Mouse (Mus musculus) skeletal muscle tissue, postnatal 0 days (tissue): Measurements from ENCODE around the gene Gmppb. TPM values are rescaled to one million over a fixed set of nuclear protein-coding genes. Genes with fewer than 3 reads are reported as not detected.

Source experiments
- microRNA-seq, 2 experiments: library from miRNA; unstranded; fragments of <30 nt; microRNA quantifications; one replicate each; pipeline ENCODE4; 2016
- polyA plus RNA-seq: library from polyadenylated mRNA; unstranded; fragments of >200 nt; fragmentation: Nextera tagmentation; extraction: Ambion mirVana; gene quantifications from 2 replicates; pipeline ENCODE4 v1.2.1, GENCODE M21; 2015

Gmppb gene
- 14.2 and 16.8 TPM in 2 replicates for polyA plus RNA-seq

GRCm38 (mm10) chr9:108049016-108049455 is at the start of gene Gmppb:
Gene Gmppb, plus strand, starts transcription at chr9:108049242.

GRCm38 (mm10) chr9:108001922-108002770 is 46.9 kb upstream of the Gmppb start, which contains the start of gene Ip6k1:
Gene Ip6k1, plus strand, starts transcription at chr9:108002501.

GRCm38 (mm10) chr9:108052885-108053664 is 4.0 kb downstream of the Gmppb start, which contains the start of gene Amigo3:
Gene Amigo3, plus strand, starts transcription at chr9:108053159.

GRCm38 (mm10) chr9:108080168-108080567 is 31.1 kb downstream of the Gmppb start, which contains the start of gene Mst1:
Gene Mst1, plus strand, starts transcription at chr9:108080436.

GRCm38 (mm10) chr9:108082988-108083431 is 34.0 kb downstream of the Gmppb start, which contains the start of gene Rnf123:
Gene Rnf123, minus strand, starts transcription at chr9:108083346.

GRCm38 (mm10) chr9:108094184-108094941 is 45.3 kb downstream of the Gmppb start, which contains the start of gene Apeh:
Gene Apeh, minus strand, starts transcription at chr9:108094606.

Small RNAs within 50 kb of the gene (microRNA-seq; reads per million reads assigned to microRNA genes)
- 0 reads per million in 2 experiments for gene Mir7088

Other genes starting within 250 kb of the Gmppb start
- gene Rbm6, start 176.0 kb upstream of the Gmppb start, polyA plus RNA-seq, result 24.1 and 26.4 TPM in 2 replicates
- 5.9 and 6.6 TPM in 2 replicates for gene Mon1a, start 161.1 kb upstream of the Gmppb start, polyA plus RNA-seq
- 2.4 and 3.3 TPM in 2 replicates for gene Mst1r, start 142.4 kb upstream of the Gmppb start, polyA plus RNA-seq
- gene Actl11, start 120.8 kb upstream of the Gmppb start, polyA plus RNA-seq, result not detected in 2 replicates
- 0.43 and 0.68 TPM in 2 replicates for gene Camkv, start 113.6 kb upstream of the Gmppb start, polyA plus RNA-seq
- 3.4 and 4.0 TPM in 2 replicates for gene Traip, start 99.1 kb upstream of the Gmppb start, polyA plus RNA-seq
- gene Uba7, start 73.7 kb upstream of the Gmppb start, polyA plus RNA-seq, result 16.0 and 16.9 TPM in 2 replicates
- gene Gm20661, start 66.2 kb upstream of the Gmppb start, polyA plus RNA-seq, result 0.50 and 0.72 TPM in 2 replicates
- gene Inka1, start 63.4 kb upstream of the Gmppb start, polyA plus RNA-seq, result 31.7 and 41.4 TPM in 2 replicates
- gene Cdhr4, start 56.7 kb upstream of the Gmppb start, polyA plus RNA-seq, result 1.4 and 1.7 TPM in 2 replicates
- not detected in 2 replicates for gene Gm20662, start 52.9 kb upstream of the Gmppb start, polyA plus RNA-seq
- 23.7 and 26.7 TPM in 2 replicates for gene Ip6k1, start 46.7 kb upstream of the Gmppb start, polyA plus RNA-seq
- 0.86 and 1.2 TPM in 2 replicates for gene Amigo3, start 3.9 kb downstream of the Gmppb start, polyA plus RNA-seq
- 0.19 and 0.44 TPM in 2 replicates for gene Mst1, start 31.2 kb downstream of the Gmppb start, polyA plus RNA-seq
- gene Rnf123, start 34.1 kb downstream of the Gmppb start, polyA plus RNA-seq, result 24.1 and 31.9 TPM in 2 replicates
- gene Apeh, start 45.4 kb downstream of the Gmppb start, polyA plus RNA-seq, result 25.7 and 28.6 TPM in 2 replicates
- 0.12 and 0.13 TPM in 2 replicates for gene Bsn, start 141.1 kb downstream of the Gmppb start, polyA plus RNA-seq
- 160 and 165 TPM in 2 replicates for gene Dag1, start 214.7 kb downstream of the Gmppb start, polyA plus RNA-seq
- 13.9 and 14.8 TPM in 2 replicates for gene Nicn1, start 241.2 kb downstream of the Gmppb start, polyA plus RNA-seq
- 2.1 and 2.4 TPM in 2 replicates for gene Amt, start 247.6 kb downstream of the Gmppb start, polyA plus RNA-seq